Mouse (Mus musculus): Measurements from ENCODE around the gene Tmem220.

GRCm38 (mm10) chr11:67077435-67077834, 52.5 kb downstream of the Tmem220 start:
- TF ChIP-seq EP300 (IDR thresholded peaks at IDR 0.05) (no peak), CTCF (IDR thresholded peaks at IDR 0.05) (no peak)
